Mouse (Mus musculus) liver, embryonic 15.5 days (tissue): Measurements from ENCODE around the gene Zik1. TPM values are rescaled to one million over a fixed set of nuclear protein-coding genes. Genes with fewer than 3 reads are reported as not detected.

Experiments used
- ATAC-seq: fragments of 200-750 bp; cut with Nextera tagmentation; 2 replicates; pipeline ENCODE4 v1.8.0; 2017; ENCODE audit warnings: moderate number of reproducible peaks, mild to moderate bottlenecking, moderate library complexity; ENCODE audit not compliant: insufficient read depth
- H3K27ac ChIP-seq: fragments of 300-500 bp; sonication (generic); replicated peaks from 2 replicates; pipeline ENCODE4 v1.5.1; 2015; ENCODE audit warnings: mild to moderate bottlenecking, inconsistent platforms
- H3K27me3 ChIP-seq: fragments of 300-500 bp; sonication (generic); 2 replicates; pipeline ENCODE4 v1.6.1; 2015; ENCODE audit warnings: mild to moderate bottlenecking, inconsistent platforms
- H3K36me3 ChIP-seq: fragments of 300-500 bp; sonication (generic); replicated peaks from 2 replicates; pipeline ENCODE4 v1.6.1; 2015; ENCODE audit warnings: moderate library complexity, mild to moderate bottlenecking, inconsistent platforms
- H3K4me1 ChIP-seq: fragments of 300-500 bp; sonication (generic); replicated peaks from 2 replicates; pipeline ENCODE4 v1.6.1; 2015; ENCODE audit warnings: inconsistent platforms
- H3K4me2 ChIP-seq: fragments of 300-500 bp; sonication (generic); 2 replicates; pipeline ENCODE4 v1.6.1; 2015; ENCODE audit warnings: moderate library complexity, mild to moderate bottlenecking, inconsistent platforms
- H3K4me3 ChIP-seq: fragments of 300-500 bp; sonication (generic); replicated peaks from 2 replicates; pipeline ENCODE4 v1.5.1; 2015; ENCODE audit warnings: mild to moderate bottlenecking, inconsistent platforms
- H3K9ac ChIP-seq: fragments of 300-500 bp; sonication (generic); 2 replicates; pipeline ENCODE4 v1.6.1; 2015; ENCODE audit warnings: moderate library complexity, mild to moderate bottlenecking, inconsistent platforms
- H3K9me3 ChIP-seq: fragments of 300-500 bp; sonication (generic); replicated peaks from 2 replicates; pipeline ENCODE4 v1.6.1; 2016; ENCODE audit warnings: inconsistent platforms
- WGBS: fragments of 180-500 bp; shearing (Covaris S2); methylation state at CpG from one replicate; pipeline ENCODE4 v1.1.7; 2015; ENCODE audit warnings: mixed read lengths; ENCODE audit not compliant: insufficient replicate concordance; 5-methylcytosine and 5-hydroxymethylcytosine counted together
- polyA plus RNA-seq: library from polyadenylated mRNA; unstranded; fragments of >200 nt; fragmentation: Nextera tagmentation; extraction: Ambion mirVana; gene quantifications from 2 replicates; pipeline ENCODE4 v1.2.1, GENCODE M21; 2015

The Zik1 gene
- polyA plus RNA-seq, result 1.6 and 1.7 TPM in 2 replicates

DNA sequence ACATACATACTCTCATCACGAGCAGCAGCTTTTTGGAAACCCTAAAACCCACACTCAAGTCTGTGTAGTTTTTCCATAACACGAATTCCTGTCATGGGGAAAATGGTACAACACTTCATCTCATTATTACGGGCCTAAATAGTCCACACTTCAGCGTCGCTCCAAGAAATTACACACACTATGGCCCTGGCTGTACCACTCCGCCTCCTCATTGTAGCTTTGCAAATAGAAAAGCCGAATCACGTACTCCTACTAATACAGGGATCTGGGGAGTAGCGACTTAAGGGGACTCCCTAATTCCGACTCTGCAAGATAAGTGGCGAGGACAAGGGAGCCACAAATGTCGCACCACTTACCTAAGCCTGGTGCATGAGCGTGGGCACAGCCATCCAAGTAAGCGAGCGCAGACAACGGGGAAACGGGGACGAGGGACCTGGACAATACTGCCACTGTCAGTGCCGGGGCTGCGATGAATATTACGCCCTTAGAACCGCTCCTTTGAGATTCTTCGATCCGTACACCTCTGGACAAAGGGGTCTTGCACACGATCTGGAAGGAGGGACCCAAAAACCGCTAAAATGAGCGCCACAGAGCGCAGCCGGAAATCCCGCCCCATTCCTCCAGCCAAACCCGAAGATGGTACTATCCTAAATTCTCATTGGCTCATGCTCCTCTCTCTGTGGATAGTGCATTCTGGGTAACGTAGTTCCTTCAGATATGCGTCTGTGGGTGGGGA, at the start of gene Zik1:
Gene Zik1 (minus strand): TSS at position 609 of the 736 bp plus-strand sequence.
- Histone ChIP-seq H3K9me3 (no peaks in the 10 kb centered on the region), H3K27me3 (no peaks in the 10 kb centered on the region), H3K27ac (no peak within 1 kb of the TSS), H3K9ac (peak within 1 kb of the TSS; percentile 50; the same call in 1 of the 2 replicates), H3K4me3 (peak within 1 kb of the TSS; percentile 65), H3K36me3 (peaks cover 16% of the 10 kb centered on the region), H3K4me1 (0 out of 2 replicates have a peak, but pooled peaks cover 8% of the 10 kb centered on the region), H3K4me2 (peak within 1 kb of the TSS; percentile 66)
- 3% methylated on average over 33 of the region's 33 CpGs for WGBS
- peak; percentile 91 for ATAC-seq

DNA sequence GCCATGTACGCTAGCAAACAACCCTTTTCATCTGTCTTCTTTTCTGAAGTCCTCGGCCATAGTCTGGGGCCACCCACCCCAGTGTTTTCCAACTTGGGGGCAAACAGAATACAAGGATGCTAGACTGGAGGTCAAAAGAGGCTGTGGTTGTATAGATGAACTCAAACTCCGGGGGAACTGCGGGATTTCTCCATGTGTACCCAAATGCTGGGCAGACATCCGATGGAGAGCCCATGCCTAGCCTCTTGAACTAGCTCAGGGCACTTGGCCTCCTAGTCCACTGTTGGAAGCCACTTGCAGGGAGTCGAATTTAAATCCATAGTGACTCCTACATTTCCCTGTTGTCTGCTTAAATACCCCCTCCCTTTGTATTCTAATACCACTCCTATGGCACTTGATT, 384 bp upstream of the Zik1 start:
- no peak; the same call in 1 of the 2 replicates for ATAC-seq
- H3K27me3 ChIP-seq, result no peaks in the 10 kb centered on the region
- H3K36me3 ChIP-seq, result peaks cover 9% of the 10 kb centered on the region
- H3K4me2 ChIP-seq, result peak overlapping the region; percentile 66; the same call in 1 of the 2 replicates
- H3K4me1 ChIP-seq, result 0 out of 2 replicates have a peak, but pooled peaks cover 8% of the 10 kb centered on the region
- peak overlapping the region; percentile 65 for H3K4me3 ChIP-seq
- 23% methylated on average over 6 of the region's 6 CpGs for WGBS
- no peak overlapping the region for H3K27ac ChIP-seq
- no peaks in the 10 kb centered on the region for H3K9me3 ChIP-seq
- H3K9ac ChIP-seq, result no peak overlapping the region

DNA sequence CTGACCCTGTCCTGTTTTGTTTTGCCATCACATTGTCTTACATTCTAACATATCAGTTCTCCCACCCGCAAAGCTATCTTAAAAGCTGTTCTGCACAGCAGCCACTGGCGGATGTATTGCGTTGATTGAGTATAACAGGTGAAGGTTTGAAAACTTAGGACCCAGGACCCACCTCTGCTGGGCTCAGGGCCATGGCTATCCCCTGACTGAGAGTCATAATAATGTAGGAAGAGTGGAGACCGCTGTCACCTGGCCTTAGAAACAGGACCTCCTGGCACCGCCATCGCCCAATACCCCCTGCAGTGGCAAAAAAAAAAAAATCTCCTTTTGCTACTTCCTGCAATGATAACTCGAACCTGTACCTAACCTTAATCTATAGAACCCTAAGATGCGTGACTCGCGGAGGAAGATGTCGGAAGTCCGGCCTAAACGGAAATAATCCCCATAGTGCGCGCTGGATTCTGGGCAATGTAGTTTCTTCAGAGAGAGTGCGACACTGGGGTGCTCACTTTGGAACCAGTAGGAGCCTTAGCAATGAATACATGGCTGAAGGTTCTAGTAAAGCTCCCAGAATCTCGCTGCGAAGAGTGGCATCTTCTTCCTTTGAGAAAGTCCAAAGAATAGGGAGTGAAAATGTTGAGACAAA, 14.5 kb downstream of the Zik1 start:
- H3K4me2 ChIP-seq, result no peak overlapping the region

DNA sequence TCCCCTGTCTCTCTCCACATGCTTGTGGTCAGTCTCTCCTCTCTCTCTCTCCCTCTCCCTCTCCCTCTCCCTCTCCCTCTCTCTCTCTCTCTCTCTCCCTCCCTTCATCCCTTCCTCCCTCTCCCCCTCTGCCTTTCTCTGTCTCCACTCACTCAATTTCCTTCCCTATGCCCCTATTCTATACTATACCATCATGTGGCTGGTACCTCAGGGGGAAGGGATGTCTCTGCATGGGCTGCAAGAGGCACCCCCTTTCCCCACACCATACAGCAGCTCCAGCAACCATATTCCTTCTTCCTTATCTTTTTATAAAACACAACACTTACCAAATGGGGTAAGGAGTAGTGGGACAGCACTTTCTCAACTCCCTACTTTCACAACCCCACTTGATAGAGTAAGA, 15.4 kb downstream of the Zik1 start:
- Histone ChIP-seq H3K36me3 (no peaks in the 10 kb centered on the region), H3K4me2 (no peak overlapping the region), H3K9me3 (no peaks in the 10 kb centered on the region), H3K27me3 (no peaks in the 10 kb centered on the region), H3K4me3 (no peak overlapping the region), H3K27ac (no peak overlapping the region), H3K9ac (no peak overlapping the region), H3K4me1 (no peaks in the 10 kb centered on the region)
- no peak for ATAC-seq

More for the DNA sequence above, 14.5 kb downstream of the Zik1 start:
- no peaks in the 10 kb centered on the region for H3K36me3 ChIP-seq
- 54% methylated on average over 18 of the region's 18 CpGs for WGBS
- H3K27ac ChIP-seq, result no peak overlapping the region
- no peaks in the 10 kb centered on the region for H3K4me1 ChIP-seq
- H3K9ac ChIP-seq, result no peak overlapping the region
- no peak for ATAC-seq
- no peaks in the 10 kb centered on the region for H3K9me3 ChIP-seq
- no peaks in the 10 kb centered on the region for H3K27me3 ChIP-seq
- H3K4me3 ChIP-seq, result no peak overlapping the region

DNA sequence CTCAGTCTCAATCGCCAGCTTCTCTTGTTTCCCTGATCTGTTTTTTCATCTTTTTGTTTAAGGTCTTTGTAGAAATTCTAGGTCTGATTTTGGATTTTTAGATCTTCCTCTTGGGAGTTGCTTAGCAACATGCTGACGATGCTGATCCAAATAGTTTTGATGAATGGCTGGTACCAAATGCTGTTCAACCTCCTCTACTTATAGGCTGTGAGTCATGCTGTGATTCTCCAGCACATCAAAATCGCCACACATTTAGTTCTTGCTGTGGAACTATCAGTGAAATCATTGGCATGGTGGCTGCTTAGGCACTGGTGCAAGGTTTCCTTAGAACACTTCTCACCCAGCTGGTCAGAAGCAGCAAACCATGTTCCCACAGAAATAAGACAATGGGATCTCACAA, 37.0 kb downstream of the Zik1 start:
- no peak for ATAC-seq
- Histone ChIP-seq H3K9ac (no peak overlapping the region), H3K27ac (no peak overlapping the region), H3K4me1 (no peaks in the 10 kb centered on the region), H3K4me2 (no peak overlapping the region), H3K4me3 (no peak overlapping the region), H3K9me3 (no peaks in the 10 kb centered on the region), H3K27me3 (no peaks in the 10 kb centered on the region), H3K36me3 (no peaks in the 10 kb centered on the region)
- 43% methylated on average over 3 of the region's 3 CpGs for WGBS

DNA sequence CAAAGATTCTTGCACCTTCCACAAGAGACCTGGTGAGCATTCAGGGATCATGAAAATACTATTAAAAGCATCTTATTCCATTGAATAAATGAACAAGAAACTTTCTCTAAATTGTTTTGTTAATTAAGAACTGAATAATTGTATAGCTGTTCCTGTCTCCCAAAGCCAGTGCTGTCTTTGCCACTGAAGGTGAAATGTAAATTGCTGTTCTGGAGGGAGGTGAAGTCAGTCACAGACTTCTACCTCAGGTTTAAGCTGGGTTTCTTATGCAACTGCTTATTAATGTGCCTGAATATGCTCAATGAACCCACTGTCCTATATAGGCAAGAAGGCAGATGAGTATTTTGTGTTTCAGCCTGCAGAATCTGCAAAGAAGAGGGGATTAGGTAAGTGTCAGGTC, 52.2 kb downstream of the Zik1 start, which contains the start of gene Vmn1r67:
Gene Vmn1r67 (plus strand): TSS at position 301 of the 400 bp plus-strand sequence.
- no peak for ATAC-seq
- H3K9me3 ChIP-seq, result no peaks in the 10 kb centered on the region

More for the DNA sequence above, 52.2 kb downstream of the Zik1 start, which contains the start of gene Vmn1r67:
- no peak within 1 kb of the TSS for H3K27ac ChIP-seq
- H3K9ac ChIP-seq, result no peak within 1 kb of the TSS
- no peaks in the 10 kb centered on the region for H3K4me1 ChIP-seq
- no peak within 1 kb of the TSS for H3K4me3 ChIP-seq
- H3K4me2 ChIP-seq, result no peak within 1 kb of the TSS
- no peaks in the 10 kb centered on the region for H3K27me3 ChIP-seq
- no peaks in the 10 kb centered on the region for H3K36me3 ChIP-seq

Other genes with a start within 250 kb of the Zik1 start
- not detected in 2 replicates for gene Vmn1r66, start 217.4 kb downstream of the Zik1 start, polyA plus RNA-seq
- not detected in 2 replicates for gene Vmn1r67, start 52.1 kb downstream of the Zik1 start, polyA plus RNA-seq
- gene Vmn1r68, start 63.1 kb upstream of the Zik1 start, polyA plus RNA-seq, result not detected in 2 replicates
- gene Vmn1r69, start 118.3 kb upstream of the Zik1 start, polyA plus RNA-seq, result not detected in 2 replicates
- not detected in 2 replicates for gene Vmn1r70, start 136.1 kb upstream of the Zik1 start, polyA plus RNA-seq
- not detected in 2 replicates for gene Nlrp4b, start 192.4 kb upstream of the Zik1 start, polyA plus RNA-seq